Mouse (Mus musculus): Measurements from ENCODE around the gene Krtap1-3. TPM values are rescaled to one million over a fixed set of nuclear protein-coding genes. Genes with fewer than 3 reads are reported as not detected.

The Krtap1-3 gene
- polyA plus RNA-seq (2012; fragmentation: generic; extraction: Trizol): not detected

DNA sequence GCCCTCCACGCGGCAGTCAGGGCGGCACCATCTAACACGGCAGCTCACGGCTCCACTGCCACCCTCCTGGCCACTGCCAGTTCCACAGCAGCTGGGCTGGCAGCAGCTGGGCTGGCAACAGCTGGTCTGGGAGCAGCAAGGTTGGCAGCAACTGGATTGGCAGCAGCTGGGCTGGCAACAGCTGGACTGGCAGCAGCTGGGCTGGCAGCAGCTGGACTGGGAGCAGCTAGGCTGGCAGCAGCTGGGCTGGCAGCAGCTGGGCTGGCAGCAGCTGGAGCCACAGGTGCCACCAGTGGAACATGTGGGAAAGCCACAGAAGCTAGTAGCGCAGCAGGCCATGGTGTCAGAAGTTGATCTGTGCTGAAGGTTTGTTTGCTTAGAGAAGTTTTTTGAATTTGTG, at the start of gene Krtap1-3:
Gene Krtap1-3 (minus strand): TSS at position 359 of the 400 bp plus-strand sequence.

DNA sequence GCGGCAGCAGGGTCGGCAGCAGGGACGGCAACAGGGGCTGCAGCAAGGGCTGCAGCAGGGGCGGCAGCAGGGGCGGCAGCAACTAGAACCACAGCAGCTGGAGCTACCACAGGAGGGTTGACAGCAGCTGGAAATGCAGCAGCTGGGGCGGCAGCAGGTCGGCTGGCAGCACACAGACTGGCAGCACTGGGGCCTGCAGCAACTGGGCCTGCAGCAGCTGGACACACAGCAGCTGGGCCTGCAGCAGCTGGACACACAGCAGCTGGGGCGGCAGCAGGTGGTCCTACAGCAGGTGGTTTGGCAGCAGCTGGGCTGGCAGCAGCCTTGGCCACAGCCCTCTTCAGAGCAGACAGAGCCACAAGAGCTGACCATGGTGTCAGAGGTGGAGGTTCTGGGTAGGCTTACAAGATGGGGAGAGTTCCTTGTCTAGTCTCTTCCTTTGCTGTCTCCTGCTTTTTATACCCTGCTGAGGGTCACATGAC, 43.6 kb upstream of the Krtap1-3 start, which contains the start of gene Krtap4-2:
Gene Krtap4-2 (minus strand): TSS at position 432 of the 482 bp plus-strand sequence.

DNA sequence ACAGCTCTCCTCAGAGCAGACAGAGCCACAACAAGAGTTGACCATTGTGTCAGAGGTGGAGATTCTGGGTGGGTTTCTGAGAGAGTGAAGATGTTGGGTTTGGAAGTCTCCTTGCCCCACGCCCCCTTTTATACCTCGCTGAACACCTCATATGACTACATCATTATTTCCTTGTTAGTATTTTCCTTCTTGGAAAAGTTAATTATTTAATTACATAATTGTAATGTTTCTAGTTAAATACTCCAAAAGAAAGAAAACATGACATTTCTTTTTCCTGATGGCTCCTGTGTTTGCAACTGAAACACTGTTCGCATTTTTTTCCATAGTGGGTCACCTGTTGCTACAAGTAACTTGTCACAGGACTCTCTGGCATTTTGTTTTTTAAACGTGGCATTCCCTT, 37.0 kb upstream of the Krtap1-3 start, which contains the start of gene Krtap4-1:
Gene Krtap4-1 (minus strand): TSS at position 101 of the 400 bp plus-strand sequence.

DNA sequence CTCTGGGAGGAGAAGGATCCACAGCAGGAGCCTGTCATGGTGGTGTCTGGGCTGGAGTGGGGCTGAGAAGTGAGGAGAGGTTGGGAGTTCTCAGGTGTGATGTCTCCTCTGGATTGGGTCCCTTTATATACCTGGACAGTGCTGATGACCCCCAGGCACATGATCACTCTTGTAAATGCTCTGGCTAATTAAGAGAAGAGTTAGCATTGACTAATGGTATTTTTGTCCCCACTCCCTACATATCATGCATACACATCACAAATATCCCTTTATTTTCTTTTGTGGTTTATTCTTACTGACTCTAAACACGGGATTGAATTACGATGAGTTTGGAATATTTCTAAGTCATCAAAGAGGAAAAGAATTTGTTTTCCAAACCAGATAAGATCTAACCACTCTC, 29.2 kb upstream of the Krtap1-3 start, which contains the start of gene Gm11562:
Gene Gm11562 (minus strand): TSS at position 101 of the 400 bp plus-strand sequence.

DNA sequence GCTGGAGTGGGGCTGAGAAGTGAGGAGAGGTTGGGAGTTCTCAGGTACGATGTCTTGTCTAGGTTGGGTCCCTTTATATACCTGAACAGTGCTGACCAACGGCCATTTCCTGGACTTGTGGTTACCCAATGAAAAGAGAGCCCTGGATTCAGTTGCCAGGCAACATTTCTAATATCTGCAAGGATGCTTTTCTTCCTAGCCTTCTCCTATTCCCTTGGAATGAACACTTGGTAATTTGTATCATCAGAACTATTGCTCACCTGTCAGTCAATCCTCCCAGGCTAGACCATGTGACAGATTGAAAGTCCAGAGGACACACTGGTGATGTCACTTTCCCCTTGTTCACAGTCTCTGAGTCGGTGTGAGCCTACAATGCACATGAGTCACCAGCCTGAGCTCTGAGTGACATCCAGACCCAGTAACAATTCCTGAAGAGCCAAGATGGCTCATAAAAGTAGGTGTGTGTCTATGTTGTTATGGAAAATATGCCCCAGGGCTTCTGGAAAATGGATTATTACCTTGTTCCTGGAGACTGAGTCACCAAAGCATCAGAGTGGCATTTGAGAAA, 23.7 kb upstream of the Krtap1-3 start, which contains the start of gene Krtap2-4:
Gene Krtap2-4 (minus strand): TSS at position 51 of the 568 bp plus-strand sequence.

DNA sequence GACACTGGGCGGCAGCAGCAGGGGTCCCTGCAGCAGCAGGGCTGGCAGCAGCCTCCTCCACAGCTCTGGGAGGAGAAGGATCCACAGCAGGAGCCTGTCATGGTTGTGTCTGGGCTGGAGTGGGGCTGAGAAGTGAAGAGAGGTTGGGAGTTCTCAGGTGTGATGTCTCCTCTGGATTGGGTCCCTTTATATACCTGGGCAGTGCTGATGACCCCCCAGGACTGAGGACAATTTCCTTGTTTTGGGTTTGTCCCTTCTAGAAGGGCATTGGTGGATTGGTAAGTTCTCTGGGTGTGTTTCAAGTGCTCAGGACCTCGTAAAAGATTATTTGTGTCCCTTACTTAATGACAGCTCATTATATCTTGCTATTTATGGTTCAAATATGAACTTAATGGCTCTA, 18.9 kb upstream of the Krtap1-3 start, which contains the start of gene Gm11937:
Gene Gm11937 (minus strand): TSS at position 101 of the 400 bp plus-strand sequence.

DNA sequence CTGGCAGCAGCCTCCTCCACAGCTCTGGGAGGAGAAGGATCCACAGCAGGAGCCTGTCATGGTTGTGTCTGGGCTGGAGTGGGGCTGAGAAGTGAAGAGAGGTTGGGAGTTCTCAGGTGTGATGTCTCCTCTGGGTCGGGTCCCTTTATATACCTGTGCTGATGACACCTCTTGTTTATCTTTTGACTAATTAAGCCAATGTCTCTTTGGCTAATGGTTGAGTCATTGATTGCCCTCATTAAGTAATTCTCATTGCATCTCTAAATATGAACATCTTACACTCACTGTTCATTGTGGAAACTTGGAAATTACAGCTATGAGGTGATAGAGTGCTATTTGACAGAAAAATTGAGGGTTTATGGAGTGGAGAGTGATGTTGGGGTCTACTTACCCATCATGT, 12.1 kb upstream of the Krtap1-3 start, which contains the start of gene Gm11938:
Gene Gm11938 (minus strand): TSS at position 101 of the 400 bp plus-strand sequence.

DNA sequence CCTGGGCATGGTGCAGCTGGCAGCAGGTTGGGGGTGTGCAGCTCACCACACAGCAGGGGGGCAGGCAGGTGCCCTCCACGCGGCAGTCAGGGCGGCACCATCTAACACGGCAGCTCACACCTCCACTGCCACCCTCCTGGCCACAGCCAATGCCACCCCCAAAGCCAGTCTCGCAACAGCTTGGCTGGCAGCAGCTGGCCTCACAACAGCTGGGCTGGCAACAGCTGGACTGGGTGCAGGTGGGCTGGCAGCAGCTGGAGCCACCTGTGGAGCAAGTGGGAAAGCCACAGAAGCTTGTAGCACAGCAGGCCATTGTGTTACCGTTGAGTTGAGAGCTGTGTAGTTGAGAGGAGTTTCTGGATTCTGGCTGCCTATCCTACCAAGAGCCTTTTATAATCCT, 6.6 kb upstream of the Krtap1-3 start, which contains the start of gene Krtap9-3:
Gene Krtap9-3 (minus strand): TSS at position 364 of the 400 bp plus-strand sequence.

DNA sequence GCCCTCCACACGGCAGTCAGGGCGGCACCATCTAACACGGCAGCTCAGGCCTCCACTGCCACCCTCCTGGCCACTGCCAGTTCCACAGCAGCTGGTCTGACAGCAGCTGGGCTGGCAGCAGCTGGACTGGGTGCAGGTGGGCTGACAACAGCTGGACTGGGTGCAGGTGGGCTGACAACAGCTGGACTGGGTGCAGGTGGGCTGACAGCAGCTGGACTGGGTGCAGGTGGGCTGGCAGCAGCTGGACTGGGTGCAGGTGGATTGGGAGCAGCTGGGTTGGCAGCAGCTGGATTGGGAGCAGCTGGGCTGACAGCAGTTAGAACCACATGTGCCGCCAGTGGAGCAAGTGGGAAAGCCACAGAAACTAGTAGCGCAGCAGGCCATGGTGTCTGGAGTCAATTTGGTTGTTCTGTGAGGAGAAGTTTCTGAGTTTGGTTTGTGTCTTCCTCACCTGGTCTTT, 7.9 kb downstream of the Krtap1-3 start, which contains the start of gene Krtap1-4:
Gene Krtap1-4 (minus strand): TSS at position 410 of the 460 bp plus-strand sequence.

DNA sequence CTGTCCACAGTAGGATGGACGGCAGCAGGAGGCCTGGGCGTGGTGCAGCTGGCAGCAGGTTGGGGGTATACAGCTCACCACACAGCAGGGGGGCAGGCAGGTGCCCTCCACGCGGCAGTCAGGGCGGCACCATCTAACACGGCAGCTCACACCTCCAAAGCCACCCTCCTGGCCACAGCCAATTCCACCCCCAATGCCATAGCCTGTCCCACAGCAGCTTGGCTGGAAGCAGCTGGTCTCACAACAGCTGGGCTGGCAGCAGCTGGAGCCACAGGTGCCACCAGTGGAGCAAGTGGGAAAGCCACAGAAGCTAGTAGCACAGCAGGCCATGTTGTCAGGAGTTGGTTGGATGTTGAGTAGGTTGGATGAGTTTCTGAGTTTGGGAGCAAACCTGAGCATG, 10.5 kb downstream of the Krtap1-3 start, which contains the start of gene Krtap1-5:
Gene Krtap1-5 (minus strand): TSS at position 381 of the 400 bp plus-strand sequence.

DNA sequence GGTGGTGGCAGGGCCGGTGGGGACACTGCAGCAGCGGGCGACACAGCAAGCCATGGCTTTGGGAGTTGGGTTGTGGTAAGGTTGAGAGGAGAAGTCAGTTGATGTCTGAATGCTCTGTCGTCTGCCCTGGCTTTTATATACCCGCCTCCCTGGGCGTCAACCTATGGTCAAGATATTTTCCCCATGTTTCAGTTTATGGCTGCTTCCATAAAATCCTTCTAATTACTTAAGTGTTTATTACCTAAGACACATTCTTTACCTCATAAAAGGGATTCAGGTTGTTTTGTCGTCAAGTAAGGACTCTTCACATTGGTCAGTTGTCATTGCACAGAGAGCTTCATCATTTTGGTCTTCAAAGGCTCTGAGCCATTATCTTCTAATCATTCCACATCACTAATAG, 24.6 kb downstream of the Krtap1-3 start, which contains the start of gene Krtap3-1:
Gene Krtap3-1 (minus strand): TSS at position 101 of the 400 bp plus-strand sequence.

DNA sequence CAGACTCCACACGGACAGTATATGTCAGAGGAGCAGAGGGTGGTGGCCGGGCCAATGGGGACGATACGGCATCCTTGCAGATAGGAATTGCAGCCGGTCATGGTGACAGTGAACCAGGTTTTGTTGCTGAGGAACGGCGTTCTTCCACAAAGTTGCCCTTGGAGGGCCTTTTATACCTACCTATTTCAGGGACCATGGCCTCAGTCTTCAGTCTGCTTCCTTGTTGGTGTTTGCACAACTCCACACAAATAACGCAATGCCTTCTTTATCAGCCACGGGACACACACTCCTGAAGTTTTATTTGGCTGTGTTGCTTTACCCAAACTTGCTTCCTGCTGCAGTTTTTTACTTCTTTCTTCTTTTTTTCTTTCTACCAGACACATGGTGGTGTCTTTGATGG, 31.8 kb downstream of the Krtap1-3 start, which contains the start of gene Gm11939:
Gene Gm11939 (minus strand): TSS at position 101 of the 400 bp plus-strand sequence.

DNA sequence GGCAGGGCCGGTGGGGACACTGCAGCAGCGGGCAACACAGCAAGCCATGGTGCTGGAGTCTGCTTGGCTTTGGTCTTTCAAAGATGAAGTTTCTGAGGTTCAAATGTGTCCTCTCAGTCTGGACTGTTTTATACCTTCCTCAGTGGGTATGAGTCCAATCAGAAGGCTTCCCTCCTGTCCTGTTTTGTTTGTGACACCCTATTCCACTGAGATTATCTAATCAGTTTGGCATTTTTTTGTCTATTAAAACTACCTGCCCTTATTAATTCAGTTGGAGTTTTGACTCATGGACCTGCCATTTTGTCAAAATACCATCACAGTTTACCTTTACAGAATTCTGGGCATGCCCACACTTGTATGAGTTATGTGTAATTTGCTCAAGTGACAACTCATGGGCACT, 34.4 kb downstream of the Krtap1-3 start, which contains the start of gene Krtap3-2:
Gene Krtap3-2 (minus strand): TSS at position 101 of the 400 bp plus-strand sequence.

DNA sequence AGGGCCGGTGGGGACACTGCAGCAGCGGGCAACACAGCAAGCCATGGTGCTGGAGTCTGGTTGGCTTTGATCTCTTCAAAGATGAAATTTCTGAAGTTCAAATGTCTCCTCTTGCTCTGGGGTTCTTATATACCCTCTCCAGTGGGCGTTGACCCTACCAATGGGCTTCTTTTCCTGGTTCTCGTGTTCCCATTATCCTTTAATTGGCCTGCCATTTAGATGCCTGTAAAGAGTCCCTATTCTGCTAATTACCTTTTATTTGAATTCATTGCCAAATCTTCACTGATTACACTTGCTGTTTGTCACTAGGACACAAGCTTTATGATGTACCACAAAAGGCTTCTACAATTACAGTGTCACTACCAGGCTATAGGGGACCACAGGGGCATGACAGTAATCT, 40.4 kb downstream of the Krtap1-3 start, which contains the start of gene Krtap3-3:
Gene Krtap3-3 (minus strand): TSS at position 101 of the 400 bp plus-strand sequence.

Other genes starting within 250 kb of the Krtap1-3 start
- not detected for gene Krt27, start 240.2 kb downstream of the Krtap1-3 start, polyA plus RNA-seq (2012; fragmentation: generic; extraction: Trizol)
- gene Krt28, start 216.4 kb downstream of the Krtap1-3 start, polyA plus RNA-seq (2012; fragmentation: generic; extraction: Trizol): under 1 TPM in 1 of 2 experiments, not detected in 1; 0.02 TPM
- gene Krt10, start 202.0 kb downstream of the Krtap1-3 start, polyA plus RNA-seq (2012; fragmentation: generic; extraction: Trizol): 1 to 10 TPM; 2.4 to 8.5 TPM
- gene Krt12, start 169.1 kb downstream of the Krtap1-3 start, polyA plus RNA-seq (2012; fragmentation: generic; extraction: Trizol): not detected
- not detected for gene Krt20, start 153.2 kb downstream of the Krtap1-3 start, polyA plus RNA-seq (2012; fragmentation: generic; extraction: Trizol)
- gene Krt23, start 98.2 kb downstream of the Krtap1-3 start, polyA plus RNA-seq (2012; fragmentation: generic; extraction: Trizol): not detected
- not detected for gene Krt39, start 70.0 kb downstream of the Krtap1-3 start, polyA plus RNA-seq (2012; fragmentation: generic; extraction: Trizol)
- not detected for gene Krt40, start 48.2 kb downstream of the Krtap1-3 start, polyA plus RNA-seq (2012; fragmentation: generic; extraction: Trizol)
- not detected for gene Krtap3-3, start 40.5 kb downstream of the Krtap1-3 start, polyA plus RNA-seq (2012; fragmentation: generic; extraction: Trizol)
- not detected for gene Krtap3-2, start 34.5 kb downstream of the Krtap1-3 start, polyA plus RNA-seq (2012; fragmentation: generic; extraction: Trizol)
- not detected for gene Gm11939, start 31.9 kb downstream of the Krtap1-3 start, polyA plus RNA-seq (2012; fragmentation: generic; extraction: Trizol)
- gene Krtap3-1, start 24.7 kb downstream of the Krtap1-3 start, polyA plus RNA-seq (2012; fragmentation: generic; extraction: Trizol): not detected
- under 1 TPM in 1 of 2 experiments, not detected in 1; 0.06 TPM for gene Krtap1-5, start 10.3 kb downstream of the Krtap1-3 start, polyA plus RNA-seq (2012; fragmentation: generic; extraction: Trizol)
- gene Krtap1-4, start 7.7 kb downstream of the Krtap1-3 start, polyA plus RNA-seq (2012; fragmentation: generic; extraction: Trizol): not detected
- gene Krtap9-3, start 6.8 kb upstream of the Krtap1-3 start, polyA plus RNA-seq (2012; fragmentation: generic; extraction: Trizol): not detected
- gene Gm11938, start 12.0 kb upstream of the Krtap1-3 start, polyA plus RNA-seq (2012; fragmentation: generic; extraction: Trizol): not detected
- not detected for gene Gm11937, start 18.9 kb upstream of the Krtap1-3 start, polyA plus RNA-seq (2012; fragmentation: generic; extraction: Trizol)
- gene Krtap2-4, start 23.5 kb upstream of the Krtap1-3 start, polyA plus RNA-seq (2012; fragmentation: generic; extraction: Trizol): not detected
- gene Gm11562, start 29.1 kb upstream of the Krtap1-3 start, polyA plus RNA-seq (2012; fragmentation: generic; extraction: Trizol): not detected
- not detected for gene Krtap4-1, start 36.9 kb upstream of the Krtap1-3 start, polyA plus RNA-seq (2012; fragmentation: generic; extraction: Trizol)
- gene Krtap4-2, start 43.7 kb upstream of the Krtap1-3 start, polyA plus RNA-seq (2012; fragmentation: generic; extraction: Trizol): not detected
- gene Krtap4-7, start 52.8 kb upstream of the Krtap1-3 start, polyA plus RNA-seq (2012; fragmentation: generic; extraction: Trizol): not detected
- gene Gm11555, start 58.9 kb upstream of the Krtap1-3 start, polyA plus RNA-seq (2012; fragmentation: generic; extraction: Trizol): not detected
- gene Gm11563, start 67.6 kb upstream of the Krtap1-3 start, polyA plus RNA-seq (2012; fragmentation: generic; extraction: Trizol): not detected
- gene Krtap4-6, start 74.6 kb upstream of the Krtap1-3 start, polyA plus RNA-seq (2012; fragmentation: generic; extraction: Trizol): not detected
- not detected for gene Gm14190, start 99.4 kb upstream of the Krtap1-3 start, polyA plus RNA-seq (2012; fragmentation: generic; extraction: Trizol)
- not detected for gene Gm14180, start 143.0 kb upstream of the Krtap1-3 start, polyA plus RNA-seq (2012; fragmentation: generic; extraction: Trizol)
- not detected for gene Gm11595, start 181.6 kb upstream of the Krtap1-3 start, polyA plus RNA-seq (2012; fragmentation: generic; extraction: Trizol)
- not detected for gene Krtap4-8, start 189.4 kb upstream of the Krtap1-3 start, polyA plus RNA-seq (2012; fragmentation: generic; extraction: Trizol)
- gene Krtap4-9, start 193.9 kb upstream of the Krtap1-3 start, polyA plus RNA-seq (2012; fragmentation: generic; extraction: Trizol): not detected
- gene Gm11596, start 202.1 kb upstream of the Krtap1-3 start, polyA plus RNA-seq (2012; fragmentation: generic; extraction: Trizol): not detected
- not detected for gene Gm11569, start 207.6 kb upstream of the Krtap1-3 start, polyA plus RNA-seq (2012; fragmentation: generic; extraction: Trizol)
- gene Gm11554, start 213.1 kb upstream of the Krtap1-3 start, polyA plus RNA-seq (2012; fragmentation: generic; extraction: Trizol): not detected
- not detected for gene Krtap4-13, start 218.6 kb upstream of the Krtap1-3 start, polyA plus RNA-seq (2012; fragmentation: generic; extraction: Trizol)
- not detected for gene Gm11564, start 224.3 kb upstream of the Krtap1-3 start, polyA plus RNA-seq (2012; fragmentation: generic; extraction: Trizol)
- not detected for gene 2300003K06Rik, start 246.7 kb upstream of the Krtap1-3 start, polyA plus RNA-seq (2012; fragmentation: generic; extraction: Trizol)